Mouse (Mus musculus) intestine, embryonic 14.5 days (tissue): Measurements from ENCODE around the gene Pcbp4. TPM values are rescaled to one million over a fixed set of nuclear protein-coding genes. Genes with fewer than 3 reads are reported as not detected.
"Not testable (repeated sequence)": the region's sequence is repeated elsewhere in the genome, so short reads cannot be mapped to it uniquely, and the experiment has no call there.

Source experiments
- ATAC-seq: fragments of 200-750 bp; cut with Nextera tagmentation; replicated peaks from 2 replicates; pipeline ENCODE4 v1.8.0; 2017; ENCODE audit warnings: low read depth, moderate number of reproducible peaks, moderate TSS enrichment, moderate library complexity; ENCODE audit not compliant: low FRiP score, low TSS enrichment
- DNase-seq: peaks from one replicate; pipeline ENCODE4 v3.0.0-alpha.2; 2018; ENCODE audit warnings: low spot score
- H3K27ac ChIP-seq: fragments of 300-500 bp; sonication (generic); 2 replicates; pipeline ENCODE4 v1.5.1; 2014; ENCODE audit warnings: low read depth, mild to moderate bottlenecking, control low read depth
- H3K27me3 ChIP-seq: fragments of 300-500 bp; sonication (generic); replicated peaks from 2 replicates; pipeline ENCODE4 v1.6.1; 2014; ENCODE audit warnings: low read length, control low read depth; ENCODE audit not compliant: control insufficient read depth, insufficient read depth
- H3K36me3 ChIP-seq: fragments of 300-500 bp; sonication (generic); 2 replicates; pipeline ENCODE4 v1.6.1; 2014; ENCODE audit warnings: low read length, control low read depth; ENCODE audit not compliant: control insufficient read depth, insufficient read depth
- H3K4me1 ChIP-seq: fragments of 300-500 bp; sonication (generic); replicated peaks from 2 replicates; pipeline ENCODE4 v1.6.1; 2014; ENCODE audit warnings: low read length, control low read depth, mixed read lengths; ENCODE audit not compliant: control insufficient read depth, insufficient read depth
- H3K4me2 ChIP-seq: fragments of 300-500 bp; sonication (generic); 2 replicates; pipeline ENCODE4 v1.6.1; 2014; ENCODE audit warnings: low read length
- H3K4me3 ChIP-seq: fragments of 300-500 bp; sonication (generic); 2 replicates; pipeline ENCODE4 v1.5.1; 2014; ENCODE audit warnings: low read depth, low read length, control low read depth, mixed read lengths
- H3K9ac ChIP-seq: fragments of 300-500 bp; sonication (generic); 2 replicates; pipeline ENCODE4 v1.6.1; 2014; ENCODE audit warnings: mild to moderate bottlenecking, low read length
- H3K9me3 ChIP-seq: fragments of 300-500 bp; sonication (generic); 2 replicates; pipeline ENCODE4 v1.6.1; 2016; ENCODE audit warnings: low read length, control low read depth; ENCODE audit not compliant: control insufficient read depth
- WGBS: fragments of 180-500 bp; shearing (Covaris S2); extraction: QIAGEN DNeasy Blood & Tissue Kit; methylation state at CpG from one replicate; pipeline ENCODE4 v1.1.7; 2014; 5-methylcytosine and 5-hydroxymethylcytosine counted together
- polyA plus RNA-seq: library from polyadenylated mRNA; unstranded; fragments of >200 nt; fragmentation: Nextera tagmentation; extraction: Ambion mirVana; gene quantifications from 2 replicates; pipeline ENCODE4 v1.2.1, GENCODE M21; 2014

The Pcbp4 gene
- polyA plus RNA-seq, 1 experiment from 2014 or later: 55.3 TPM

- not testable (repeated sequence) for H3K27ac ChIP-seq, H3K9ac ChIP-seq, H3K27me3 ChIP-seq, H3K9me3 ChIP-seq, ATAC-seq, DNase-seq, H3K4me3 ChIP-seq, H3K4me1 ChIP-seq, H3K4me2 ChIP-seq
- H3K36me3 ChIP-seq: peaks cover 34% of the 10 kb centered on the region
- WGBS: 80% methylated on average over 6 of the region's 6 CpGs
Measured at GRCm38 (mm10) chr9:106487602-106488001, 34.5 kb downstream of the Pcbp4 start.

GRCm38 (mm10) chr9:106499667-106500066 is 46.6 kb downstream of the Pcbp4 start, which contains the start of gene Iqcf1:
Iqcf1 (plus strand) TSS chr9:106499967.
- H3K4me1 ChIP-seq: no peaks in the 10 kb centered on the region
- ATAC-seq: no peak
- 93% methylated on average over 6 of the region's 6 CpGs for WGBS

GRCm38 (mm10) chr9:106501846-106502245 is 48.8 kb downstream of the Pcbp4 start:
- Histone ChIP-seq H3K27me3 (no peaks in the 10 kb centered on the region), H3K9ac (no peak overlapping the region), H3K27ac (no peak overlapping the region), H3K4me3 (no peak overlapping the region), H3K9me3 (no peaks in the 10 kb centered on the region), H3K4me2 (no peak overlapping the region), H3K36me3 (no peaks in the 10 kb centered on the region), H3K4me1 (no peaks in the 10 kb centered on the region)
- ATAC-seq (no peak), DNase-seq (no peak)
- 87% methylated on average over 22 of the region's 22 CpGs for WGBS

More at GRCm38 (mm10) chr9:106499667-106500066, 46.6 kb downstream of the Pcbp4 start, which contains the start of gene Iqcf1:
- no peak within 1 kb of the TSS for H3K27ac ChIP-seq
- H3K27me3 ChIP-seq: no peaks in the 10 kb centered on the region
- H3K9ac ChIP-seq: no peak within 1 kb of the TSS
- H3K36me3 ChIP-seq: no peaks in the 10 kb centered on the region
- no peak for DNase-seq
- H3K4me3 ChIP-seq: no peak within 1 kb of the TSS
- no peak within 1 kb of the TSS for H3K4me2 ChIP-seq
- no peaks in the 10 kb centered on the region for H3K9me3 ChIP-seq

- Histone ChIP-seq H3K4me2 (no peak overlapping the region), H3K9ac (no peak overlapping the region), H3K4me3 (no peak overlapping the region), H3K4me1 (no peaks in the 10 kb centered on the region), H3K36me3 (no peaks in the 10 kb centered on the region), H3K27me3 (no peaks in the 10 kb centered on the region), H3K27ac (no peak overlapping the region), H3K9me3 (no peaks in the 10 kb centered on the region)
- WGBS: 78% methylated on average over 6 of the region's 6 CpGs
- no peak for ATAC-seq
- no peak for DNase-seq
Measured at GRCm38 (mm10) chr9:106504246-106504645, 51.2 kb downstream of the Pcbp4 start.

GRCm38 (mm10) chr9:106509356-106509755 is 56.3 kb downstream of the Pcbp4 start:
- Histone ChIP-seq H3K27me3 (no peaks in the 10 kb centered on the region), H3K36me3 (no peaks in the 10 kb centered on the region), H3K27ac (no peak overlapping the region), H3K4me2 (no peak overlapping the region), H3K9me3 (no peaks in the 10 kb centered on the region), H3K9ac (no peak overlapping the region), H3K4me3 (no peak overlapping the region), H3K4me1 (no peaks in the 10 kb centered on the region)
- no peak for DNase-seq
- no peak for ATAC-seq
- 93% methylated on average over 10 of the region's 10 CpGs for WGBS

GRCm38 (mm10) chr9:106512729-106513450 is 59.8 kb downstream of the Pcbp4 start:
- H3K4me1 ChIP-seq: no peaks in the 10 kb centered on the region
- no peaks in the 10 kb centered on the region for H3K9me3 ChIP-seq
- 64% methylated on average over 13 of the region's 13 CpGs for WGBS
- H3K4me2 ChIP-seq: no peak overlapping the region
- DNase-seq (no peak), ATAC-seq (no peak)
- no peak overlapping the region for H3K9ac ChIP-seq
- H3K4me3 ChIP-seq: no peak overlapping the region
- H3K27me3 ChIP-seq: no peaks in the 10 kb centered on the region
- H3K36me3 ChIP-seq: no peaks in the 10 kb centered on the region
- H3K27ac ChIP-seq: no peak overlapping the region

- WGBS: 80% methylated on average over 6 of the region's 6 CpGs
- Histone ChIP-seq H3K4me2 (no peak overlapping the region), H3K4me3 (no peak overlapping the region), H3K27ac (no peak overlapping the region), H3K27me3 (no peaks in the 10 kb centered on the region), H3K9me3 (no peaks in the 10 kb centered on the region), H3K36me3 (no peaks in the 10 kb centered on the region), H3K9ac (no peak overlapping the region), H3K4me1 (no peaks in the 10 kb centered on the region)
- ATAC-seq (no peak), DNase-seq (no peak)
Measured at GRCm38 (mm10) chr9:106513566-106513965, 60.5 kb downstream of the Pcbp4 start.
